Comparison of ENCODE assay signal across 18 mouse cellular contexts in genomic region chr8:127585618-127586017, GRCm38 (mm10).
DNase-seq lines count a peak whose midpoint lies in the region; ATAC-seq and TF ChIP-seq lines count a peak whose summit lies in the region.
"Had no signal": no experiment of that assay in that cellular context is flagged by ENCODE, and none has a peak within 500 bp of the region (broad histone marks: within the 10 kb centered on the region; RNA-seq: fewer than 3 reads in every experiment).

No protein-coding gene starts in this region.

- TF ChIP-seq CTCF in layer of hippocampus, adult 2 months (conservative IDR thresholded peaks at IDR 0.05): no peak
- no peak for TF ChIP-seq CTCF in lung, postnatal 0 days (IDR thresholded peaks at IDR 0.05)
- no peak for TF ChIP-seq CTCF in intestine, postnatal 0 days (IDR thresholded peaks at IDR 0.05; ENCODE audit: low read depth)

- no peak overlapping the region for H3K4me3 ChIP-seq in heart, embryonic 10.5 days
- H3K4me3 ChIP-seq in layer of hippocampus, adult 2 months: no peak overlapping the region
- H3K4me3 ChIP-seq in lung, postnatal 0 days (ENCODE audit: low read depth, low read length): no peak overlapping the region
- no peak overlapping the region for H3K4me3 ChIP-seq in intestine, postnatal 0 days (ENCODE audit: low read depth, low read length)
- H3K4me3 ChIP-seq: embryonic facial prominence, embryonic 13.5 days; forebrain, embryonic 12.5 days; hindbrain, embryonic 10.5 days had no signal

- WGBS in heart, embryonic 10.5 days: 83% methylated on average over 8 of the region's 8 CpGs
- 79% methylated on average over 8 of the region's 8 CpGs for whole genome bisulfite sequencing in lung, postnatal 0 days
- WGBS in intestine, postnatal 0 days: 93% methylated on average over 8 of the region's 8 CpGs

- intact Hi-C loops in heart, postnatal 36 days (cut with DNase I): loop anchor here (5.0 kb wide), 2 partner anchors 393 to 907 kb away; no protein-coding TSS in a partner anchor

- H3K27ac ChIP-seq in heart, embryonic 10.5 days: 0 out of 2 replicates have a peak overlapping the region, but pooled peaks have one; percentile 12
- 0 out of 2 replicates have a peak overlapping the region, but pooled peaks have one; percentile 36 for H3K27ac ChIP-seq in layer of hippocampus, adult 2 months
- no peak overlapping the region for H3K27ac ChIP-seq in lung, postnatal 0 days (ENCODE audit: low read length)
- no peak overlapping the region for H3K27ac ChIP-seq in intestine, postnatal 0 days (ENCODE audit: low read depth, low read length)
- H3K27ac ChIP-seq: embryonic facial prominence, embryonic 13.5 days; forebrain, embryonic 12.5 days; hindbrain, embryonic 10.5 days; hindbrain, embryonic 14.5 days had no signal

- H3K27me3 ChIP-seq in heart, embryonic 10.5 days (ENCODE audit: insufficient read depth, poor library complexity, severe bottlenecking): no peaks in the 10 kb centered on the region
- H3K27me3 ChIP-seq in lung, postnatal 0 days (replicated peaks; ENCODE audit: insufficient read depth, low read length): no peaks in the 10 kb centered on the region
- H3K27me3 ChIP-seq in intestine, postnatal 0 days (replicated peaks; ENCODE audit: control insufficient read depth, insufficient read depth, low read length): no peaks in the 10 kb centered on the region
- H3K27me3 ChIP-seq: embryonic facial prominence, embryonic 13.5 days; forebrain, embryonic 12.5 days had no signal

- H3K4me2 ChIP-seq in lung, postnatal 0 days (replicated peaks; ENCODE audit: low read depth, low read length): no peak overlapping the region
- no peak overlapping the region for H3K4me2 ChIP-seq in intestine, postnatal 0 days (replicated peaks; ENCODE audit: low read depth)
- H3K4me2 ChIP-seq: embryonic facial prominence, embryonic 13.5 days; forebrain, embryonic 12.5 days; hindbrain, embryonic 14.5 days had no signal

- no peak for ATAC-seq in lung, postnatal 0 days
- no peak for ATAC-seq in intestine, postnatal 0 days
- ATAC-seq: forebrain, embryonic 16.5 days had no signal

- H3K9ac ChIP-seq in lung, postnatal 0 days (replicated peaks; ENCODE audit: low read depth): no peak overlapping the region
- no peak overlapping the region for H3K9ac ChIP-seq in intestine, postnatal 0 days (ENCODE audit: low read depth, low read length)
- H3K9ac ChIP-seq: embryonic facial prominence, embryonic 13.5 days; forebrain, embryonic 12.5 days; hindbrain, embryonic 14.5 days had no signal

- no peak for DNase-seq in heart, embryonic 10.5 days (ENCODE audit: low spot score)
- DNase-seq in heart, postnatal 36 days: no peak
- DNase-seq in layer of hippocampus, adult 2 months (ENCODE audit: low spot score in 2 of 2): no peak
- no peak for DNase-seq in layer of hippocampus, postnatal 25 days (ENCODE audit: extremely low spot score in 1 of 2, low spot score in 1 of 2)
- DNase-seq in lung, postnatal 0 days (ENCODE audit: low spot score): peak; percentile 24
- DNase-seq in lung, adult 18-20 months: no peak
- DNase-seq: adrenal gland, postnatal 10 days; cerebellum, adult 11 months; cerebellum, adult 8-10 months; cerebellum, postnatal 14 days; embryo, embryonic 11 days; gastrocnemius, postnatal 10 days had no signal

- no peaks in the 10 kb centered on the region for H3K36me3 ChIP-seq in heart, embryonic 10.5 days
- no peaks in the 10 kb centered on the region for H3K36me3 ChIP-seq in lung, postnatal 0 days (ENCODE audit: insufficient read depth, low read length)
- H3K36me3 ChIP-seq in intestine, postnatal 0 days (ENCODE audit: control insufficient read depth, insufficient read depth): no peaks in the 10 kb centered on the region
- H3K36me3 ChIP-seq: embryonic facial prominence, embryonic 13.5 days; forebrain, embryonic 12.5 days; hindbrain, embryonic 10.5 days had no signal

- no peaks in the 10 kb centered on the region for H3K9me3 ChIP-seq in heart, embryonic 10.5 days
- H3K9me3 ChIP-seq in lung, postnatal 0 days (ENCODE audit: low read length): no peaks in the 10 kb centered on the region
- H3K9me3 ChIP-seq in intestine, postnatal 0 days (ENCODE audit: control insufficient read depth): no peaks in the 10 kb centered on the region
- H3K9me3 ChIP-seq: embryonic facial prominence, embryonic 13.5 days; forebrain, embryonic 12.5 days; hindbrain, embryonic 10.5 days had no signal

- H3K4me1 ChIP-seq in heart, embryonic 10.5 days: peaks cover 21% of the 10 kb centered on the region
- H3K4me1 ChIP-seq in lung, postnatal 0 days (ENCODE audit: insufficient read depth, low read depth, low read length): no peaks in the 10 kb centered on the region
- no peaks in the 10 kb centered on the region for H3K4me1 ChIP-seq in intestine, postnatal 0 days (replicated peaks; ENCODE audit: control insufficient read depth, insufficient read depth, low read length)
- H3K4me1 ChIP-seq: embryonic facial prominence, embryonic 13.5 days had no signal

- TF ChIP-seq EP300 in lung, postnatal 0 days (IDR thresholded peaks at IDR 0.05): no peak

Comparison
In these comparisons a context has a peak if more than half of its experiments do, and no peak if none do; other contexts are left out.
1. H3K27ac ChIP-seq: peak in heart, embryonic 10.5 days (single experiment) and layer of hippocampus, adult 2 months (single experiment); none in lung, postnatal 0 days (single experiment) and intestine, postnatal 0 days (single experiment).